Mouse (Mus musculus) olfactory bulb, adult 2 months (tissue): ENCODE results near the gene Taf1c.

ENCODE experiments used
- CTCF ChIP-seq: fragments of 200-500 bp; IDR thresholded peaks from 2 replicates; pipeline ENCODE4 v1.5.1; 2012; ENCODE audit warnings: low read depth, mild to moderate bottlenecking, low read length, moderate library complexity; ENCODE audit not compliant: insufficient read depth
- POLR2A ChIP-seq: fragments of 200-500 bp; IDR thresholded peaks from 2 replicates; pipeline ENCODE4 v1.6.1; 2012; ENCODE audit warnings: mild to moderate bottlenecking, low read depth, low read length, moderate library complexity; ENCODE audit not compliant: insufficient read depth

DNA sequence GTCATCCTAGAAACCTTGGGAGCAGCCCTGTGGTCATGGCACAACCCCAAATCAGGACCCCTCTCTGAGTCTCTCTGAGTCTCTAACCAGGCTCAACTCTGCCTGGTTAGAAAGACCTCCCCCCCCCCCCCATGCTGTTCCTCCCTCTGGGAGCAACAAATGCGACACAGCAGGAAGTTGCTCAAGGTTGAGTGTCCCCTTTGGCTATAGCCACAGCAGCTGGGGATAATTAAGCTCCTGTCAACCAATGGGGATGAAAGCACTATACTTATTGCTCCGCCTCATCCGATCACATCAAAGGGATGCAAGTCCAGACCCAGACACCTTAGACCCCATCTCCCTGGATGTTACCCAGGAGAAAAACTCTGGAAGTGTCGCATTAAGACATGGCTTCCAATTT is 17.5 kb upstream of the Taf1c start:
- TF ChIP-seq CTCF (no peak), POLR2A (no peak)
